Comparison of ENCODE assay signal across 12 mouse cellular contexts in genomic region chr10:70080908-70081307, GRCm38 (mm10). TPM values are rescaled to one million over a fixed set of nuclear protein-coding genes. Genes with fewer than 3 reads are reported as not detected.
DNase-seq lines count a peak whose midpoint lies in the region; ATAC-seq and TF ChIP-seq lines count a peak whose summit lies in the region.
"Had no signal": no experiment of that assay in that cellular context is flagged by ENCODE, and none has a peak within 500 bp of the region (broad histone marks: within the 10 kb centered on the region; RNA-seq: fewer than 3 reads in every experiment).

No protein-coding gene starts in this region.

- no peaks in the 10 kb centered on the region for H3K36me3 ChIP-seq in heart, embryonic 14.5 days (ENCODE audit: control insufficient read depth, insufficient read depth, low read length)
- H3K36me3 ChIP-seq in limb, embryonic 13.5 days: no peaks in the 10 kb centered on the region
- H3K36me3 ChIP-seq in limb, embryonic 10.5 days: no peaks in the 10 kb centered on the region
- H3K36me3 ChIP-seq in intestine, embryonic 15.5 days: no peaks in the 10 kb centered on the region
- H3K36me3 ChIP-seq in neural tube, embryonic 15.5 days: no peaks in the 10 kb centered on the region
- H3K36me3 ChIP-seq in midbrain, postnatal 0 days (ENCODE audit: insufficient read depth, low read length): no peaks in the 10 kb centered on the region

- no peak for TF ChIP-seq CTCF in midbrain, postnatal 0 days (IDR thresholded peaks at IDR 0.05)

- H3K27ac ChIP-seq in heart, embryonic 14.5 days (replicated peaks in 1 of 2; ENCODE audit: control insufficient read depth in 1 of 2, insufficient read depth in 1 of 2, low read depth in 2 of 2, low read length in 2 of 2): peak overlapping the region; percentile 76 to 92
- H3K27ac ChIP-seq in limb, embryonic 13.5 days: peak overlapping the region; percentile 0; the same call in 1 of the 2 replicates
- H3K27ac ChIP-seq in limb, embryonic 10.5 days: no peak overlapping the region
- peak overlapping the region; percentile 49; the same call in 1 of the 2 replicates for H3K27ac ChIP-seq in intestine, embryonic 15.5 days
- peak overlapping the region; percentile 28; the same call in 1 of the 2 replicates for H3K27ac ChIP-seq in neural tube, embryonic 15.5 days (replicated peaks)
- H3K27ac ChIP-seq in midbrain, postnatal 0 days (ENCODE audit: low read depth, low read length): no peak overlapping the region

- 0 out of 2 replicates have a peak overlapping the region, but pooled peaks have one; percentile 35 for H3K4me2 ChIP-seq in heart, embryonic 14.5 days (ENCODE audit: low read length)
- H3K4me2 ChIP-seq in limb, embryonic 13.5 days (replicated peaks): no peak overlapping the region
- H3K4me2 ChIP-seq in intestine, embryonic 15.5 days (replicated peaks): no peak overlapping the region
- H3K4me2 ChIP-seq in neural tube, embryonic 15.5 days: no peak overlapping the region
- H3K4me2 ChIP-seq in midbrain, postnatal 0 days (ENCODE audit: low read depth, low read length, poor library complexity, severe bottlenecking): no peak overlapping the region

- WGBS in heart, embryonic 14.5 days: 58% methylated on average over 8 of the region's 8 CpGs
- WGBS in limb, embryonic 13.5 days: 52% methylated on average over 8 of the region's 8 CpGs
- 76% methylated on average over 8 of the region's 8 CpGs for WGBS in limb, embryonic 10.5 days
- 37% methylated on average over 8 of the region's 8 CpGs for whole genome bisulfite sequencing in intestine, embryonic 15.5 days
- WGBS in neural tube, embryonic 15.5 days: 49% methylated on average over 8 of the region's 8 CpGs
- 64% methylated on average over 8 of the region's 8 CpGs for WGBS in midbrain, postnatal 0 days

- ATAC-seq in heart, embryonic 14.5 days (ENCODE audit: insufficient number of reproducible peaks, insufficient read depth, low FRiP score, low read depth): peak; percentile 45; the same call in 1 of the 2 replicates
- 0 out of 2 replicates have a peak, but pooled peaks have one; percentile 5 for ATAC-seq in limb, embryonic 13.5 days (ENCODE audit: low FRiP score, low read depth)
- peak; percentile 42; the same call in 1 of the 2 replicates for ATAC-seq in intestine, embryonic 15.5 days
- no peak for ATAC-seq in neural tube, embryonic 15.5 days (ENCODE audit: low FRiP score)
- no peak for ATAC-seq in midbrain, postnatal 0 days (ENCODE audit: low FRiP score)
- ATAC-seq: CD4-positive, CD25-positive, alpha-beta regulatory T cell, adult 4 months had no signal

- no peak overlapping the region for H3K9ac ChIP-seq in heart, embryonic 14.5 days (ENCODE audit: low read length)
- no peak overlapping the region for H3K9ac ChIP-seq in limb, embryonic 13.5 days
- H3K9ac ChIP-seq in intestine, embryonic 15.5 days: no peak overlapping the region
- H3K9ac ChIP-seq in neural tube, embryonic 15.5 days (replicated peaks): no peak overlapping the region
- no peak overlapping the region for H3K9ac ChIP-seq in midbrain, postnatal 0 days (replicated peaks; ENCODE audit: low read length, poor library complexity, severe bottlenecking)

- no peak for DNase-seq in heart, postnatal 4 days
- no peak for DNase-seq in limb, embryonic 10.5 days (ENCODE audit: low spot score)
- no peak for DNase-seq in midbrain, postnatal 0 days (ENCODE audit: low spot score)
- DNase-seq: cerebellum, postnatal 14 days; layer of hippocampus, postnatal 36 days; lung, adult 2 months had no signal

- no peak overlapping the region for H3K4me3 ChIP-seq in heart, embryonic 14.5 days (ENCODE audit: control insufficient read depth in 1 of 2, insufficient read depth in 1 of 2, low read depth in 1 of 2, low read length in 2 of 2)
- no peak overlapping the region for H3K4me3 ChIP-seq in limb, embryonic 13.5 days
- H3K4me3 ChIP-seq in limb, embryonic 10.5 days: no peak overlapping the region
- no peak overlapping the region for H3K4me3 ChIP-seq in intestine, embryonic 15.5 days (replicated peaks)
- no peak overlapping the region for H3K4me3 ChIP-seq in neural tube, embryonic 15.5 days (replicated peaks)
- no peak overlapping the region for H3K4me3 ChIP-seq in midbrain, postnatal 0 days (ENCODE audit: low read depth, low read length)
- H3K4me3 ChIP-seq: megakaryocyte, embryonic 14.5 days had no signal

- H3K9me3 ChIP-seq in heart, embryonic 14.5 days (ENCODE audit: control insufficient read depth, low read length): no peaks in the 10 kb centered on the region
- no peaks in the 10 kb centered on the region for H3K9me3 ChIP-seq in limb, embryonic 13.5 days
- H3K9me3 ChIP-seq in limb, embryonic 10.5 days (replicated peaks): no peaks in the 10 kb centered on the region
- no peaks in the 10 kb centered on the region for H3K9me3 ChIP-seq in intestine, embryonic 15.5 days
- H3K9me3 ChIP-seq in neural tube, embryonic 15.5 days (replicated peaks): no peaks in the 10 kb centered on the region
- no peaks in the 10 kb centered on the region for H3K9me3 ChIP-seq in midbrain, postnatal 0 days (ENCODE audit: low read length)

- no peaks in the 10 kb centered on the region for H3K27me3 ChIP-seq in heart, embryonic 14.5 days (ENCODE audit: control insufficient read depth, insufficient read depth, low read length)
- no peaks in the 10 kb centered on the region for H3K27me3 ChIP-seq in limb, embryonic 13.5 days
- H3K27me3 ChIP-seq in limb, embryonic 10.5 days (ENCODE audit: low read depth, poor library complexity, severe bottlenecking): no peaks in the 10 kb centered on the region
- H3K27me3 ChIP-seq in intestine, embryonic 15.5 days (replicated peaks): no peaks in the 10 kb centered on the region
- H3K27me3 ChIP-seq in neural tube, embryonic 15.5 days (replicated peaks): no peaks in the 10 kb centered on the region
- H3K27me3 ChIP-seq in midbrain, postnatal 0 days (ENCODE audit: insufficient read depth, low read length): no peaks in the 10 kb centered on the region
- H3K27me3 ChIP-seq: megakaryocyte, embryonic 14.5 days had no signal

- H3K4me1 ChIP-seq in heart, embryonic 14.5 days (ENCODE audit: control insufficient read depth in 2 of 2, insufficient read depth in 2 of 2, low read length in 2 of 2): peaks cover 20 to 25% of the 10 kb centered on the region in 2 experiments
- H3K4me1 ChIP-seq in limb, embryonic 13.5 days: peaks cover 14% of the 10 kb centered on the region
- peaks cover 10% of the 10 kb centered on the region for H3K4me1 ChIP-seq in limb, embryonic 10.5 days
- no peaks in the 10 kb centered on the region for H3K4me1 ChIP-seq in intestine, embryonic 15.5 days (replicated peaks)
- H3K4me1 ChIP-seq in neural tube, embryonic 15.5 days: peaks cover 13% of the 10 kb centered on the region
- peaks cover 5% of the 10 kb centered on the region; the same call in 1 of the 2 replicates for H3K4me1 ChIP-seq in midbrain, postnatal 0 days (ENCODE audit: insufficient read depth, low read length)
- H3K4me1 ChIP-seq: megakaryocyte, embryonic 14.5 days had no signal

RNA-seq across cellular contexts. Expression of gene Ccdc6, which starts 16.0 kb away (rescaled TPM):
- polyA plus RNA-seq in heart, embryonic 14.5 days (2014; fragmentation: Nextera tagmentation; extraction: Ambion mirVana): 22.9 and 24.8 TPM in 2 replicates
- total RNA-seq in heart, postnatal 4 days (2021): 10 to 100 TPM; 34.9 to 35.9 TPM
- 18.9 and 19.6 TPM in 2 replicates for polyA plus RNA-seq in limb, embryonic 13.5 days (2015; fragmentation: Nextera tagmentation; extraction: Ambion mirVana)
- polyA plus RNA-seq in limb, embryonic 10.5 days (2016; fragmentation: Nextera tagmentation; extraction: Ambion mirVana): 15.6 and 15.8 TPM in 2 replicates
- 13.5 and 14.0 TPM in 2 replicates for polyA plus RNA-seq in intestine, embryonic 15.5 days (2015; fragmentation: Nextera tagmentation; extraction: Ambion mirVana)
- polyA plus RNA-seq in neural tube, embryonic 15.5 days (2015; fragmentation: Nextera tagmentation; extraction: Ambion mirVana): 22.3 and 22.7 TPM in 2 replicates
- 43.7 and 45.5 TPM in 2 replicates for total RNA-seq in midbrain, postnatal 0 days (2014; rRNA removed)
- 26.6 and 28.0 TPM in 2 replicates for polyA plus RNA-seq in midbrain, postnatal 0 days (2015; fragmentation: Nextera tagmentation; extraction: Ambion mirVana)

Comparison
In these comparisons a context has a peak if more than half of its experiments do, and no peak if none do; other contexts are left out.
1. H3K27ac ChIP-seq: peak in heart, embryonic 14.5 days (2 of 2), limb, embryonic 13.5 days (single experiment), intestine, embryonic 15.5 days (single experiment) and neural tube, embryonic 15.5 days (single experiment); none in limb, embryonic 10.5 days (single experiment) and midbrain, postnatal 0 days (single experiment).
2. ATAC-seq: peak in heart, embryonic 14.5 days (single experiment), limb, embryonic 13.5 days (single experiment) and intestine, embryonic 15.5 days (single experiment); none in neural tube, embryonic 15.5 days (single experiment) and midbrain, postnatal 0 days (single experiment).